Mouse (Mus musculus) limb, embryonic 11.5 days (tissue): ENCODE measurements at regions not wholly inside any gene's neighbourhood (a gene's known extent, or its start where the extent isn't known, plus 50 kb on each side); places are given as distances from the start of the nearest gene placed in this dataset.

Source experiments
- ATAC-seq: fragments of 200-750 bp; cut with Nextera tagmentation; 2 replicates; pipeline ENCODE4 v1.8.0; 2017; ENCODE audit warnings: low read depth; ENCODE audit not compliant: insufficient number of reproducible peaks, low FRiP score, low TSS enrichment
- DNase-seq: peaks from one replicate; pipeline ENCODE4 v3.0.0-alpha.2; 2015; ENCODE audit warnings: low spot score
- H3K27ac ChIP-seq: fragments of 300-500 bp; sonication (generic); replicated peaks from 2 replicates; pipeline ENCODE4 v1.5.1; 2014; ENCODE audit warnings: low read depth, mild to moderate bottlenecking, low read length
- H3K27me3 ChIP-seq: fragments of 300-500 bp; sonication (generic); 2 replicates; pipeline ENCODE4 v1.6.1; 2014; ENCODE audit warnings: mild to moderate bottlenecking, low read length, mixed read lengths; ENCODE audit not compliant: control insufficient read depth, insufficient read depth
- H3K36me3 ChIP-seq: fragments of 300-500 bp; sonication (generic); 2 replicates; pipeline ENCODE4 v1.6.1; 2014; ENCODE audit warnings: mild to moderate bottlenecking, low read length, moderate library complexity, mixed read lengths; ENCODE audit not compliant: control insufficient read depth, insufficient read depth
- H3K4me1 ChIP-seq: fragments of 300-500 bp; sonication (generic); 2 replicates; pipeline ENCODE4 v1.6.1; 2014; ENCODE audit warnings: low read length, mixed read lengths; ENCODE audit not compliant: control insufficient read depth, insufficient read depth
- H3K4me2 ChIP-seq: fragments of 300-500 bp; sonication (generic); 2 replicates; pipeline ENCODE4 v1.6.1; 2014; ENCODE audit warnings: low read depth, mild to moderate bottlenecking, moderate library complexity; ENCODE audit not compliant: severe bottlenecking
- H3K4me3 ChIP-seq: fragments of 300-500 bp; sonication (generic); 2 replicates; pipeline ENCODE4 v1.5.1; 2014; ENCODE audit warnings: low read depth, low read length
- H3K9ac ChIP-seq: fragments of 300-500 bp; sonication (generic); 2 replicates; pipeline ENCODE4 v1.6.1; 2014; ENCODE audit warnings: mild to moderate bottlenecking, low read length
- H3K9me3 ChIP-seq: fragments of 300-500 bp; sonication (generic); 2 replicates; pipeline ENCODE4 v1.6.1; 2016; ENCODE audit warnings: low read length; ENCODE audit not compliant: control insufficient read depth
- WGBS: fragments of 180-500 bp; shearing (Covaris S2); extraction: QIAGEN DNeasy Blood & Tissue Kit; methylation state at CpG from one replicate; pipeline ENCODE4 v1.1.7; 2014; 5-methylcytosine and 5-hydroxymethylcytosine counted together

DNA sequence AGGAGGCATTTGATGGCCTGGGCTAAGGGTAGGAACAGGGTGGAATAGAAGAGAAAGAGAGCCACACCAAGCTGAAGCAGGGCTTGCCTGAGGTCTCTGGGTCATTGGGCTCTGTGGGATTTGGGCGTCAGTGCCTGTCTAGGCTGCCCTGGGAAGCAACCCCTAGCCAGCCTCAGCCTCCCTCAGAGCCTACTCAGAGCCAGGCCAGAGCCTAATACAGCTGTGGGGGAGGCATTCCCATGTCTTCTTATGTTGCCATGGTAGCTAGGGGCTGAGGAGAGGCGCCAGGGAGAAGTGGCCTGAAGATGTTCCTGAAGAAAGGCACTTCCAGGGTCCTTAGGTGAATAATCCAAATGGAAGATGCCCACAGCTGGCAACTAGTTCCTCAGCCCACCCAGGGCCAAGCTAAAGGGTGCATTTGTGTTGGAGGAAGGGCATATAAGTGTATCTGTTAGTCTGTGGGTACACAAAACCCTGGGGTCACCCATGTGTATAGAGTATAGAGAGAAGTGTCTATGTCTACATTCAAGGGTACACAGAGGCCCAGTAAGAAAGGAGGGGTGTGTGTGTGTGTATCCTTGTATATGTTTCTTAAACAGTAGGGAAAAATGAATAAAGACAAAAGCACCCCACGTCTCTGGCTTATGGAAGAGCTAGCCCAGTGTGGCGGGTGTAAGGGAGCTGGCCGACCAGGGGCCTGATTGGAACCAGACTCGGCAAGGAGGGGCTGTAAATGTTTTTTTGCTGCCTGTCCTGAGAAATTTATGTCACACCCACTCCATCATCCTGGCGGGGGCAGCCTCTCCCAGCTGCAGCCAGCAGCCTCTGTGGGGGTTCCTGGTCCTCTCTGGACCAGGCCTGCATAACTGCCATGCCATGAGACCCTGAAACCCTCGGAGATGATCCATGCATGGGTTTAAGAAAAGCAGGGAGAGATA, 134.2 kb downstream of the Pja1 start:
- no peak overlapping the region for H3K9ac ChIP-seq
- H3K4me1 ChIP-seq = 0 out of 2 replicates have a peak, but pooled peaks cover 4% of the 10 kb centered on the region
- H3K4me2 ChIP-seq = no peak overlapping the region
- H3K4me3 ChIP-seq = no peak overlapping the region
- H3K9me3 ChIP-seq = no peaks in the 10 kb centered on the region
- DNase-seq (peak; percentile 58), ATAC-seq (peak; percentile 61; the same call in 1 of the 2 replicates)
- H3K27ac ChIP-seq = peak overlapping the region; percentile 59
- H3K36me3 ChIP-seq = no peaks in the 10 kb centered on the region
- 25% methylated on average over 8 of the region's 8 CpGs for WGBS
- peaks cover 8% of the 10 kb centered on the region; the same call in 1 of the 2 replicates for H3K27me3 ChIP-seq

DNA sequence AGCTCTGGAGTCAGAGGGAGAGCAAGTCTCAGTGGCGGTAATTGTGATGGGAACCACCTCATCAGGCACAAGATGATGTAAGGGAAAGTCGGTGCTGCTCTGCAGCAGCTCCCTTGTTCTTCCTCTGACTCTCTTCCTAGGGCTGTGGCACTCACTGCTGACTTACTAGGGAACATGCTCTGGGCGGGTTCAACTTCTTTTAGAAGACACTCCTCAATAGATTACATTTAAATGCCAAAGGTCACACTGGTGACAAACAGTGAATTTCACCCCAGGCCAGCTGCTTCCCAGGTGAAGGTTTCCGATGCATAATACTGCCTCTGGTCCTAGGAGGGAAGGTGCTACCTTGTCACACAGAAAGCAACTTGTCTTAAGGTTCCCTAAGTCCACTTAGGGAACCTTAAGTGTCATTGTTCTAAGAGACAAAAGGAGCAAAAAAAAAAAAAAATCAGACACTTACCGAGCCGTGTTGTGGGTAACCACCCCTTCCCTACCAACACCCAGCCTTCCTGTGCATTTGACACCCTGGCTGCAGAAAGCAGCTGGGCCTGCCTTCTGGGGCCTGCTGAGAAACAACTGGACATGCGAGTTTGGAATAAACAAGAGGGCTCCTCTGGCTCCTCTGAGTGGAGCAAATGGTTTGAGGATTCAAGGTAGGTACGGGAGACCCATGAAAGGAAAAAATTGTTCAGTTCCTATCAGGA, 135.0 kb downstream of the Pja1 start:
- no peak for DNase-seq
- no peak overlapping the region; the same call in 1 of the 2 replicates for H3K27ac ChIP-seq
- H3K4me3 ChIP-seq = no peak overlapping the region
- WGBS = 32% methylated on average over 8 of the region's 8 CpGs
- no peak overlapping the region for H3K9ac ChIP-seq
- no peaks in the 10 kb centered on the region for H3K36me3 ChIP-seq
- H3K4me1 ChIP-seq = 0 out of 2 replicates have a peak, but pooled peaks cover 4% of the 10 kb centered on the region
- H3K9me3 ChIP-seq = no peaks in the 10 kb centered on the region
- no peak overlapping the region for H3K4me2 ChIP-seq
- ATAC-seq = no peak
- peaks cover 5% of the 10 kb centered on the region; the same call in 1 of the 2 replicates for H3K27me3 ChIP-seq

GRCm38 (mm10) chrX:99332457-99332770, 138.7 kb downstream of the Pja1 start:
- Histone ChIP-seq H3K4me2 (no peak overlapping the region), H3K4me1 (0 out of 2 replicates have a peak, but pooled peaks cover 4% of the 10 kb centered on the region), H3K27ac (no peak overlapping the region), H3K36me3 (no peaks in the 10 kb centered on the region), H3K9ac (no peak overlapping the region), H3K9me3 (no peaks in the 10 kb centered on the region), H3K4me3 (no peak overlapping the region), H3K27me3 (0 out of 2 replicates have a peak, but pooled peaks cover 5% of the 10 kb centered on the region)
- ATAC-seq (no peak), DNase-seq (no peak)
- WGBS = 46% methylated on average over 4 of the region's 4 CpGs

DNA sequence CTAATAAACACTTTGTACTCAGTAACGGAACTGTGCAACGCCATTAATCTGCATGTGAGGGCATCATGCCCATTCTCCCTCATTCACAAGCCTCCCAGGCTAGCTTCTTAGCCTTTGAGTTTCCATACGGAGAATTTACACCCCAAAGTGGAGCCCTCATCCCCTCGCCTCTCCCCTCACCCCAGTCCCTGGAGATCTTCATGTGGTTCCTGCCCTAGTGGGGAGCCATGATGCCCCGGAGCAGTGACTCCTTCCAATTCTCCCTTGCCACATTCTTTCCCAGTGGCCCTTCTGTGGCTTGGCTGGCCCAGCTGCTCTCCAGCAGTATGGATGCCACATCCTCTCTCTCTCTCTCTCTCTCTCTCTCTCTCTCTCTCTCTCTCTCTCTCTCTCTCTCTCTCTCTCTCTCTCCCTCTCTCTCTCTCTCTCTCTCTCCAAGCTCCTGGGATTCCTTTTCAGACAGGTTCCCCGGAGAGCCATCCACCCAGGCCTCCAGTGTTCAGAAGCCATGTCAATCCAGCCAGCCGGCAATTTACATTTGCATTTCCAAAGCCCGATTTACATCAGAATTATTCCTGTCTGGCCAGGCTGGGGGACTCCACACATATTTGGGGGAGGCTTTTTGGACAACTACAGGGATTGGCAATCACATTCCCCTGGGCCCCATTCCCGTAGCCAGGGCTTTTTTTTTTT, 139.2 kb downstream of the Pja1 start:
- H3K4me1 ChIP-seq = 0 out of 2 replicates have a peak, but pooled peaks cover 4% of the 10 kb centered on the region
- H3K4me3 ChIP-seq = no peak overlapping the region
- ATAC-seq (no peak), DNase-seq (no peak)
- no peaks in the 10 kb centered on the region for H3K9me3 ChIP-seq
- no peak overlapping the region for H3K27ac ChIP-seq
- WGBS = 52% methylated on average over 9 of the region's 9 CpGs
- H3K9ac ChIP-seq = no peak overlapping the region
- no peaks in the 10 kb centered on the region for H3K36me3 ChIP-seq
- no peak overlapping the region for H3K4me2 ChIP-seq
- H3K27me3 ChIP-seq = 0 out of 2 replicates have a peak, but pooled peaks cover 5% of the 10 kb centered on the region

- H3K9me3 ChIP-seq = no peaks in the 10 kb centered on the region
- DNase-seq = no peak
- no peak overlapping the region for H3K27ac ChIP-seq
- H3K4me3 ChIP-seq = no peak overlapping the region
- H3K27me3 ChIP-seq = peaks cover 10% of the 10 kb centered on the region; the same call in 1 of the 2 replicates
- H3K4me2 ChIP-seq = no peak overlapping the region
- WGBS = 96% methylated on average over 8 of the region's 8 CpGs
- no peaks in the 10 kb centered on the region for H3K36me3 ChIP-seq
- no peak for ATAC-seq
- no peak overlapping the region for H3K9ac ChIP-seq
- no peaks in the 10 kb centered on the region for H3K4me1 ChIP-seq
Observed at GRCm38 (mm10) chrX:99330386-99330785, 140.7 kb downstream of the Pja1 start.

- Histone ChIP-seq H3K9ac (no peak overlapping the region), H3K9me3 (no peaks in the 10 kb centered on the region), H3K27ac (no peak overlapping the region), H3K27me3 (peaks cover 13% of the 10 kb centered on the region; the same call in 1 of the 2 replicates), H3K36me3 (no peaks in the 10 kb centered on the region), H3K4me2 (no peak overlapping the region), H3K4me3 (no peak overlapping the region), H3K4me1 (0 out of 2 replicates have a peak, but pooled peaks cover 2% of the 10 kb centered on the region)
- 67% methylated on average over 4 of the region's 4 CpGs for WGBS
- no peak for ATAC-seq
- DNase-seq = no peak
Observed at GRCm38 (mm10) chrX:99328576-99328975, 142.5 kb downstream of the Pja1 start.

GRCm38 (mm10) chrX:99326167-99326566, 144.9 kb downstream of the Pja1 start:
- Histone ChIP-seq H3K27ac (no peak overlapping the region), H3K36me3 (no peaks in the 10 kb centered on the region), H3K4me2 (no peak overlapping the region), H3K9ac (no peak overlapping the region), H3K9me3 (no peaks in the 10 kb centered on the region), H3K4me1 (peaks cover 5% of the 10 kb centered on the region; the same call in 1 of the 2 replicates), H3K27me3 (peaks cover 22% of the 10 kb centered on the region; the same call in 1 of the 2 replicates), H3K4me3 (no peak overlapping the region)
- WGBS = 37% methylated on average over 7 of the region's 7 CpGs
- DNase-seq = no peak
- ATAC-seq = no peak; the same call in 1 of the 2 replicates

DNA sequence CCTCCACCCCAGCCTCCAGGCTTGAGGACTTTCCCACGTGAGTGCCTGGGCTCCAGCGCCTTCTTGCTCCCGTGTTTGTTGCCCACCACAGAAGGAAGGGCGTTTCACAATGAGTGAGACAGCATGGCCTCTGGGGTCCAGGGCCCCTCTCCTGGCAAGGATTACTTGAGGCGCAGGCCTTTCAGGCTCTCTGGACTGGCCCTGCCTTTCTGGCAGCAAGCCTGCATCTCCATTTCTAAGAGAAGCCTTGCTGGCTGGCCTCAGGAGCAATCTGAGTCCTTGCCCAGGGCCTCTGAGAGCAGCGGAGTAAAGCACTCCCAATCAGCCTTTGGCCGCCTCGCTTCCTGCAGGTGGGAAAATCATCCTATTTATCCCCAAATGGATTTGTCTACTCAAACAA, 145.6 kb downstream of the Pja1 start:
- Histone ChIP-seq H3K9me3 (no peaks in the 10 kb centered on the region), H3K27me3 (peaks cover 24% of the 10 kb centered on the region; the same call in 1 of the 2 replicates), H3K27ac (no peak overlapping the region), H3K9ac (no peak overlapping the region), H3K4me2 (no peak overlapping the region), H3K4me3 (no peak overlapping the region), H3K4me1 (peaks cover 5% of the 10 kb centered on the region; the same call in 1 of the 2 replicates), H3K36me3 (no peaks in the 10 kb centered on the region)
- WGBS = 54% methylated on average over 8 of the region's 8 CpGs
- ATAC-seq = no peak
- DNase-seq = no peak
